Mouse (Mus musculus): Measurements from ENCODE around the gene Csnk1d.

Csnk1d gene

GRCm38 (mm10) chr11:120913796-120914195, 77.3 kb downstream of the Csnk1d start:
- DNase-seq (ENCODE audit: low read depth, low spot score) = no peak

All from CD4-positive helper T cell, adult 2 months (primary cell).